Mouse (Mus musculus) right cerebral cortex, postnatal 25 days (tissue): ENCODE results near the gene Cfap61.
A peak's percentile ranks its signal among the peaks of the same experiment; 100 is the strongest.
"Not testable (repeated sequence)": the region's sequence is repeated elsewhere in the genome, so short reads cannot be mapped to it uniquely, and the experiment has no call there.

Experiments used
- DNase-seq: peaks from one replicate; pipeline ENCODE4 v3.0.0; 2022

The Cfap61 gene

GRCm38 (mm10) chr2:145934339-145935231 is at the start of gene Cfap61, which contains the start of gene Crnkl1:
Cfap61 (plus strand) TSS chr2:145934784.
Crnkl1 (minus strand) TSS chr2:145935014.
- peak; percentile 94 for DNase-seq

- DNase-seq = peak; percentile 49
Observed at GRCm38 (mm10) chr2:145884913-145885785, 49.4 kb upstream of the Cfap61 start.

- peak; percentile 48 for DNase-seq
Observed at GRCm38 (mm10) chr2:145887937-145888765, 46.4 kb upstream of the Cfap61 start.

- DNase-seq = no peak
Observed at GRCm38 (mm10) chr2:145888766-145889480, 45.7 kb upstream of the Cfap61 start.

GRCm38 (mm10) chr2:145890571-145890970 is 44.0 kb upstream of the Cfap61 start:
- DNase-seq = no peak

GRCm38 (mm10) chr2:145893756-145894155 is 40.8 kb upstream of the Cfap61 start:
- DNase-seq = no peak

- DNase-seq = no peak
Observed at GRCm38 (mm10) chr2:145898106-145898505, 36.5 kb upstream of the Cfap61 start.

GRCm38 (mm10) chr2:145900318-145900717 is 34.3 kb upstream of the Cfap61 start:
- DNase-seq = not testable (repeated sequence)

GRCm38 (mm10) chr2:145901861-145902260 is 32.7 kb upstream of the Cfap61 start, which contains the start of gene Naa20:
Naa20 (plus strand) TSS chr2:145902099.
- DNase-seq = no peak

GRCm38 (mm10) chr2:145903061-145903901 is 31.3 kb upstream of the Cfap61 start:
- DNase-seq = peak; percentile 89

GRCm38 (mm10) chr2:145903983-145904616 is 30.5 kb upstream of the Cfap61 start:
- no peak for DNase-seq

GRCm38 (mm10) chr2:145905156-145905555 is 29.4 kb upstream of the Cfap61 start:
- no peak for DNase-seq

GRCm38 (mm10) chr2:145905884-145906283 is 28.7 kb upstream of the Cfap61 start:
- not testable (repeated sequence) for DNase-seq

GRCm38 (mm10) chr2:145920941-145921650 is 13.5 kb upstream of the Cfap61 start:
- no peak for DNase-seq

- DNase-seq = no peak
Observed at GRCm38 (mm10) chr2:145936975-145937374, 2.4 kb downstream of the Cfap61 start.

GRCm38 (mm10) chr2:145941403-145941802 is 6.8 kb downstream of the Cfap61 start:
- DNase-seq = no peak

GRCm38 (mm10) chr2:145944286-145944685 is 9.7 kb downstream of the Cfap61 start:
- peak; percentile 20 for DNase-seq

- DNase-seq = no peak
Observed at GRCm38 (mm10) chr2:145948402-145948954, 13.9 kb downstream of the Cfap61 start.

- no peak for DNase-seq
Observed at GRCm38 (mm10) chr2:145949475-145950068, 15.0 kb downstream of the Cfap61 start.
